Mouse (Mus musculus): ENCODE measurements around the gene Efcab12.
"Not testable (repeated sequence)": the region's sequence is repeated elsewhere in the genome, so short reads cannot be mapped to it uniquely, and the experiment has no call there.

Gene Efcab12

GRCm38 (mm10) chr6:115838161-115838597, at the start of gene Efcab12:
Efcab12 (minus strand) TSS chr6:115838412.
- peak; percentile 72 for DNase-seq

- DNase-seq, result peak; percentile 28
These were observed 48.7 kb upstream of the Efcab12 start for GRCm38 (mm10) chr6:115886894-115887293.

GRCm38 (mm10) chr6:115884018-115884417, 45.8 kb upstream of the Efcab12 start:
- DNase-seq, result no peak

GRCm38 (mm10) chr6:115880751-115881150, 42.5 kb upstream of the Efcab12 start:
- no peak for DNase-seq

- DNase-seq, result no peak
These were observed 41.5 kb upstream of the Efcab12 start for GRCm38 (mm10) chr6:115879736-115880135.

GRCm38 (mm10) chr6:115878694-115879093, 40.5 kb upstream of the Efcab12 start:
- no peak for DNase-seq

- DNase-seq, result no peak
These were observed 39.0 kb upstream of the Efcab12 start for GRCm38 (mm10) chr6:115877239-115877638.

- not testable (repeated sequence) for DNase-seq
These were observed 33.1 kb upstream of the Efcab12 start for GRCm38 (mm10) chr6:115871318-115871717.

GRCm38 (mm10) chr6:115867157-115867556, 28.9 kb upstream of the Efcab12 start:
- DNase-seq, result not testable (repeated sequence)

- DNase-seq, result no peak
These were observed 27.0 kb upstream of the Efcab12 start for GRCm38 (mm10) chr6:115865246-115865645.

GRCm38 (mm10) chr6:115863340-115863841, 25.2 kb upstream of the Efcab12 start:
- no peak for DNase-seq

- no peak for DNase-seq
These were observed 21.9 kb upstream of the Efcab12 start for GRCm38 (mm10) chr6:115860027-115860556.

GRCm38 (mm10) chr6:115859258-115859657, 21.0 kb upstream of the Efcab12 start:
- DNase-seq, result peak; percentile 13

- no peak for DNase-seq
These were observed 18.1 kb upstream of the Efcab12 start for GRCm38 (mm10) chr6:115856361-115856745.

- no peak for DNase-seq
These were observed 17.6 kb upstream of the Efcab12 start for GRCm38 (mm10) chr6:115855733-115856360.

- peak; percentile 16 for DNase-seq
These were observed 16.2 kb upstream of the Efcab12 start for GRCm38 (mm10) chr6:115854432-115854831.

GRCm38 (mm10) chr6:115853985-115854384, 15.8 kb upstream of the Efcab12 start:
- DNase-seq, result no peak

GRCm38 (mm10) chr6:115853091-115853813, 15.0 kb upstream of the Efcab12 start, which contains the start of the genes Mbd4 and Ift122:
Mbd4 (minus strand) TSS chr6:115853371.
Ift122 (plus strand) TSS chr6:115853470.
- DNase-seq, result peak; percentile 98

GRCm38 (mm10) chr6:115852446-115853090, 14.4 kb upstream of the Efcab12 start:
- no peak for DNase-seq

GRCm38 (mm10) chr6:115848598-115849304, 10.5 kb upstream of the Efcab12 start:
- no peak for DNase-seq

- peak; percentile 76 for DNase-seq
These were observed 8.6 kb upstream of the Efcab12 start for GRCm38 (mm10) chr6:115846640-115847411.

GRCm38 (mm10) chr6:115845006-115845405, 6.8 kb upstream of the Efcab12 start:
- DNase-seq, result no peak

Data from thymus, postnatal 25 days (tissue).